Mouse (Mus musculus): ENCODE results near the gene Eefsec.

DNA sequence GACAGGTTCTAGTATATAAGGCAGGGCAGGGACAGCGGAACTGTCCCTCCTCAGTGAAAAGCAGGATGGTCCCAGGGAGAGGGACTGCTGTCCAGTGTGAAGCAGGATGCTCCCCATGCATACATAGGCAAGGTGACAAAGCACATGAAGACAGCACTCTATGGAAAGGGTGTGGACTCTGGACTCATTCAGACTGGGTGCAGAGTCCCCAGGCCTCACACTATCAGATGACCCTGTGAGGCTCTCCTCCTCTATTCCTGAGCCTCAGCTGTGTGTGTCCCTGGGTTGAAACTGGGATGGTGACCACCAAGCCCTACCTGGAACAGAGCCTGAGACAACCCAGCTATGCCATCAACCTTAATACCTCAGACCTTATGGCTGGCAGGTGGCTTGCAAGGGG is 194.9 kb downstream of the Eefsec start:
- TF ChIP-seq CTCF (IDR thresholded peaks at IDR 0.05; ENCODE audit: low read depth, low read length) = no peak
- no peak for TF ChIP-seq EP300 (IDR thresholded peaks at IDR 0.05; ENCODE audit: insufficient read depth, low read depth, low read length)
- TF ChIP-seq POLR2A (IDR thresholded peaks at IDR 0.05; ENCODE audit: insufficient read depth, low read length) = no peak
